Mouse (Mus musculus) intestine, embryonic 14.5 days (tissue): ENCODE results near the gene Armc9. TPM values are rescaled to one million over a fixed set of nuclear protein-coding genes. Genes with fewer than 3 reads are reported as not detected.
A peak's percentile ranks its signal among the peaks of the same experiment; 100 is the strongest.

Source experiments
- ATAC-seq: fragments of 200-750 bp; cut with Nextera tagmentation; replicated peaks from 2 replicates; pipeline ENCODE4 v1.8.0; 2017; ENCODE audit warnings: low read depth, moderate number of reproducible peaks, moderate TSS enrichment, moderate library complexity; ENCODE audit not compliant: low FRiP score, low TSS enrichment
- DNase-seq: peaks from one replicate; pipeline ENCODE4 v3.0.0-alpha.2; 2018; ENCODE audit warnings: low spot score
- H3K27ac ChIP-seq: fragments of 300-500 bp; sonication (generic); 2 replicates; pipeline ENCODE4 v1.5.1; 2014; ENCODE audit warnings: low read depth, mild to moderate bottlenecking, control low read depth
- H3K27me3 ChIP-seq: fragments of 300-500 bp; sonication (generic); replicated peaks from 2 replicates; pipeline ENCODE4 v1.6.1; 2014; ENCODE audit warnings: low read length, control low read depth; ENCODE audit not compliant: control insufficient read depth, insufficient read depth
- H3K36me3 ChIP-seq: fragments of 300-500 bp; sonication (generic); 2 replicates; pipeline ENCODE4 v1.6.1; 2014; ENCODE audit warnings: low read length, control low read depth; ENCODE audit not compliant: control insufficient read depth, insufficient read depth
- H3K4me1 ChIP-seq: fragments of 300-500 bp; sonication (generic); replicated peaks from 2 replicates; pipeline ENCODE4 v1.6.1; 2014; ENCODE audit warnings: low read length, control low read depth, mixed read lengths; ENCODE audit not compliant: control insufficient read depth, insufficient read depth
- H3K4me2 ChIP-seq: fragments of 300-500 bp; sonication (generic); 2 replicates; pipeline ENCODE4 v1.6.1; 2014; ENCODE audit warnings: low read length
- H3K4me3 ChIP-seq: fragments of 300-500 bp; sonication (generic); 2 replicates; pipeline ENCODE4 v1.5.1; 2014; ENCODE audit warnings: low read depth, low read length, control low read depth, mixed read lengths
- H3K9ac ChIP-seq: fragments of 300-500 bp; sonication (generic); 2 replicates; pipeline ENCODE4 v1.6.1; 2014; ENCODE audit warnings: mild to moderate bottlenecking, low read length
- H3K9me3 ChIP-seq: fragments of 300-500 bp; sonication (generic); 2 replicates; pipeline ENCODE4 v1.6.1; 2016; ENCODE audit warnings: low read length, control low read depth; ENCODE audit not compliant: control insufficient read depth
- WGBS: fragments of 180-500 bp; shearing (Covaris S2); extraction: QIAGEN DNeasy Blood & Tissue Kit; methylation state at CpG from one replicate; pipeline ENCODE4 v1.1.7; 2014; 5-methylcytosine and 5-hydroxymethylcytosine counted together
- polyA plus RNA-seq: library from polyadenylated mRNA; unstranded; fragments of >200 nt; fragmentation: Nextera tagmentation; extraction: Ambion mirVana; gene quantifications from 2 replicates; pipeline ENCODE4 v1.2.1, GENCODE M21; 2014

The Armc9 gene
- polyA plus RNA-seq, 1 experiment from 2014 or later: 19.1 TPM

GRCm38 (mm10) chr1:86301221-86302091, 146.9 kb downstream of the Armc9 start:
- Histone ChIP-seq H3K9me3 (no peaks in the 10 kb centered on the region), H3K36me3 (no peaks in the 10 kb centered on the region), H3K4me2 (no peak overlapping the region), H3K27me3 (peaks cover 21% of the 10 kb centered on the region), H3K4me1 (0 out of 2 replicates have a peak, but pooled peaks cover 2% of the 10 kb centered on the region), H3K4me3 (no peak overlapping the region), H3K9ac (no peak overlapping the region), H3K27ac (no peak overlapping the region)
- DNase-seq (no peak), ATAC-seq (no peak)
- WGBS: 47% methylated on average over 6 of the region's 6 CpGs

- no peak within 1 kb of the TSS for H3K27ac ChIP-seq
- DNase-seq: no peak
- 39% methylated on average over 6 of the region's 6 CpGs for WGBS
Measured at GRCm38 (mm10) chr1:86302532-86302931, 148.0 kb downstream of the Armc9 start, which contains the start of gene B3gnt7. TSS of gene B3gnt7 (plus strand) at chr1:86302832.

GRCm38 (mm10) chr1:86303063-86303872, 148.7 kb downstream of the Armc9 start:
- Histone ChIP-seq H3K9me3 (no peaks in the 10 kb centered on the region), H3K27me3 (peaks cover 21% of the 10 kb centered on the region), H3K4me2 (peak overlapping the region; percentile 98), H3K4me1 (0 out of 2 replicates have a peak, but pooled peaks cover 2% of the 10 kb centered on the region), H3K9ac (peak overlapping the region; percentile 51), H3K36me3 (no peaks in the 10 kb centered on the region), H3K4me3 (peak overlapping the region; percentile 59), H3K27ac (no peak overlapping the region)
- DNase-seq: peak; percentile 90
- peak; percentile 88 for ATAC-seq
- WGBS: under 1% methylated on average over 65 of the region's 65 CpGs

More at GRCm38 (mm10) chr1:86302532-86302931, 148.0 kb downstream of the Armc9 start, which contains the start of gene B3gnt7:
- H3K27me3 ChIP-seq: peaks cover 21% of the 10 kb centered on the region
- ATAC-seq: no peak
- peak within 1 kb of the TSS; percentile 51 for H3K9ac ChIP-seq
- no peaks in the 10 kb centered on the region for H3K9me3 ChIP-seq
- 0 out of 2 replicates have a peak, but pooled peaks cover 2% of the 10 kb centered on the region for H3K4me1 ChIP-seq
- no peaks in the 10 kb centered on the region for H3K36me3 ChIP-seq
- H3K4me3 ChIP-seq: peak within 1 kb of the TSS; percentile 59
- H3K4me2 ChIP-seq: peak within 1 kb of the TSS; percentile 98

GRCm38 (mm10) chr1:86303873-86304250, 149.3 kb downstream of the Armc9 start:
- 0 out of 2 replicates have a peak, but pooled peaks cover 2% of the 10 kb centered on the region for H3K4me1 ChIP-seq
- no peaks in the 10 kb centered on the region for H3K36me3 ChIP-seq
- H3K27ac ChIP-seq: no peak overlapping the region
- peak overlapping the region; percentile 59 for H3K4me3 ChIP-seq
- H3K9ac ChIP-seq: peak overlapping the region; percentile 51
- peak overlapping the region; percentile 98 for H3K4me2 ChIP-seq
- H3K27me3 ChIP-seq: peaks cover 21% of the 10 kb centered on the region
- ATAC-seq (no peak), DNase-seq (no peak)
- no peaks in the 10 kb centered on the region for H3K9me3 ChIP-seq
- WGBS: 4% methylated on average over 16 of the region's 16 CpGs

GRCm38 (mm10) chr1:86306686-86307085, 152.1 kb downstream of the Armc9 start:
- H3K9me3 ChIP-seq: no peaks in the 10 kb centered on the region
- peaks cover 21% of the 10 kb centered on the region for H3K27me3 ChIP-seq
- no peak overlapping the region for H3K4me3 ChIP-seq
- WGBS: 76% methylated on average over 3 of the region's 3 CpGs
- H3K9ac ChIP-seq: no peak overlapping the region
- H3K36me3 ChIP-seq: no peaks in the 10 kb centered on the region
- H3K27ac ChIP-seq: no peak overlapping the region
- no peak for ATAC-seq
- H3K4me2 ChIP-seq: no peak overlapping the region
- no peak for DNase-seq
- H3K4me1 ChIP-seq: 0 out of 2 replicates have a peak, but pooled peaks cover 2% of the 10 kb centered on the region

- Histone ChIP-seq H3K9me3 (no peaks in the 10 kb centered on the region), H3K4me2 (no peak overlapping the region), H3K4me3 (no peak overlapping the region), H3K9ac (no peak overlapping the region), H3K27me3 (peaks cover 18% of the 10 kb centered on the region), H3K27ac (no peak overlapping the region), H3K36me3 (no peaks in the 10 kb centered on the region), H3K4me1 (0 out of 2 replicates have a peak, but pooled peaks cover 2% of the 10 kb centered on the region)
- ATAC-seq (no peak), DNase-seq (no peak)
- 86% methylated on average over 7 of the region's 7 CpGs for WGBS
Measured at GRCm38 (mm10) chr1:86307177-86307762, 152.7 kb downstream of the Armc9 start.

GRCm38 (mm10) chr1:86307871-86308641, 153.5 kb downstream of the Armc9 start:
- ATAC-seq: no peak
- DNase-seq: no peak
- no peak overlapping the region for H3K4me2 ChIP-seq
- WGBS: 45% methylated on average over 4 of the region's 4 CpGs
- peaks cover 11% of the 10 kb centered on the region for H3K27me3 ChIP-seq
- H3K4me1 ChIP-seq: no peaks in the 10 kb centered on the region
- H3K4me3 ChIP-seq: no peak overlapping the region
- H3K9ac ChIP-seq: no peak overlapping the region
- H3K27ac ChIP-seq: no peak overlapping the region
- no peaks in the 10 kb centered on the region for H3K36me3 ChIP-seq
- H3K9me3 ChIP-seq: no peaks in the 10 kb centered on the region
